Mouse (Mus musculus) c-Kit-positive CD71-positive TER-119-positive erythroid progenitor cells, embryonic 14.5 days (primary cell): Measurements from ENCODE around the gene Cirbp.

ENCODE experiments used
- DNase-seq: peaks from one replicate; pipeline ENCODE4 v3.0.0-alpha.2; 2013; ENCODE audit warnings: low spot score

The Cirbp gene

DNA sequence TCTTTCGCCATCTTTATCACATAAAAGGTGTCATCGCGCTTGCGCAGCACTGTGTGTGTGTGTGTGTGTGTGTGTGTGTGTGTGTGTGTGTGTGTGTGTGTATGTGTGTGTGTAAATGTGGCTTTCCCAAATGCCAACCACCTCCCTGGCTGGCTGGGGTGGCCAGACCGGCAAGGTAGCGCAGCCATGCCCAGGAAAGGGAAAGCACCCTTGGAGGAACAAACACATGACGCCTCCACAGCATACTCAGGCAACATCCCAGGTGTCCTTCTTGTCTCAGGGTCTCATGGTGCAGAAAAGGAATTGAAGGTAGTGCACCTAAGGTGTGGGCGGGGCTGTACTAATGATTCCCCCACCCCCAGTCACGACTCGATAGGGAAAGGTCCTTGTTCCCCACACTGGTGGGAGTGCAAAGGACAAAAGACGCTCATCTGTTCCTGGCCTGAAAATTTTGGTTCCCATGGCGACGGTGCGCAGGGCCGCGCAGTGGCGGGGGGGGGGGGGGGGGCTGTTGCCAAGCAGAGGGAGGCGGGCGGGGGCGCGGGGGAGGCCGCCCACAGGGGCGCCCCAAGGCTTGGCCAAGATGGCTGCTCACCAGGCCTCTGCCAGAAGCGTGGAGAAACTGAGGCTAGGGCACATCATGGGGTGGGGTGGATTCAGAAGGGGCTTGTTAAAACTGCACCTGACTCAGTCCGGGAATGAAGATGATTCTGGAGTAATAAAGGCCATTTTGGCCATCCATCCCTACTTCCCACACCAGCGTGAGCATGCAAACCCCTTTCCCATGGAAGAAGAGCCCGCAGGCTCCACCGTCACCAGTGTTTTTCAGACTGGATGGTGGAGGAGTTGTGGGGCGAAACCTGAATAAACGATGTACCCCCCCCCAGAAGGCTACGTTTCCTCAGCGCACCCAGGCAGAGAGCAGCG, 27.9 kb upstream of the Cirbp start:
- DNase-seq, result no peak

DNA sequence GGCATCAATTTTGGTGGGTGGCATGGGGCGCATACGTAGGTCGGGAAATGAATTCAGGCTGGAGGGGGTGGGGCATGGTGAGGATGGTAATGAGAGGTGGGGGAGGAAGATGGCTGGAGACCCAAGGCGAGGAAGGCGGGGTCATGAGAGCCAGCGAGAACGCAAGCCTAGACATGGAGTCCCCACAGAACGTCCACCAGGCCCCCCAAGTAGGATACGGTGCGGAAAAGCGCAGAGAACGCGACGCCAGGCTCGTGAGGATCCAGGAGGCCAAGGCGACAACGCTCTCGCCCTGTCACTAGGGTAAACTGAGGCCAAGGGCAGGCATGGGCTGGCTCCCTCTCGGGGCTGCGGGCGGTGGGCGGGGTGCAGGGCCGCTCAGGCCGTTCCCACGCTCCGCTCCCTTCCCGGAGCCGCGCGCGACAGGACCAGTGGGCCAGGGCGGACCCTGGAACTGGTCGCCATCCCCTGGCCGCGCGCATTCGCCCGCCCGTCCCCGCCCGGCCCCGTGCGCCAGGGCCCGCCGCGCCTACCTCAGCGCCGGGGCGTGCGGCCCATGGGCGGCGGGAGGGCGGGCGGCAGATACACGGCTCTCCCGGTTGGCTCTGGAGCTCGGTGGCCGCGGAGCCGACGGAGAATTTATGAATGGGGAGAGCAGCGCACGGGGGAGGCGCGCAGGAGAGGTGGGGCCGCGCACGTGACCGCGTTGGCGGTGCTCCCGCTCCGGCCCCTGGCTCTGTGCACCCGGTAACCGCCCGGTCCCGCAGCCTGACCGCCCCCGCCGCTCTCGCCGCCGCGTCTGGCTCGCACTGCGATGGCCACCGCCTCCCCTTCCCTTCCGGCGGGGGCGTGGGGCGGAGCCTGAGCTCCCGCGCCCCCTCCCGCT, 27.0 kb upstream of the Cirbp start, which contains the start of gene Atp5d:
Gene Atp5d (plus strand): TSS at position 80 of the 886 bp plus-strand sequence.
- DNase-seq, result no peak

DNA sequence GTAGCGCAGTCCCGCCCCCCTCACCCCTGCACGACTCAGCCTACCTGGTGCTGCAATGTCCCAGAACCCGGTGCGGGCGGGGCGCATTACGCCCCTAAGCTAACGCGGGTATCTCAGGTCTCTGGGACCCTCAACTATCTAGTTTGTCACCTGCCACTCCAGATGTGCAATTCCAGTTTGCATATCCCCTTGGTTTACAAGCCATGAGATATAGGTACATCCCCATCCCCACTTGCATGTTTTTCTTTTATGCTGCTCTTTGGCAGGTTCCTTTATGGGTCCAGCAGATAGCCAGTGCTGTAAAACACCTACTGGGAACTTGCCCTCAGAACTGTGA, 26.4 kb upstream of the Cirbp start:
- no peak for DNase-seq

DNA sequence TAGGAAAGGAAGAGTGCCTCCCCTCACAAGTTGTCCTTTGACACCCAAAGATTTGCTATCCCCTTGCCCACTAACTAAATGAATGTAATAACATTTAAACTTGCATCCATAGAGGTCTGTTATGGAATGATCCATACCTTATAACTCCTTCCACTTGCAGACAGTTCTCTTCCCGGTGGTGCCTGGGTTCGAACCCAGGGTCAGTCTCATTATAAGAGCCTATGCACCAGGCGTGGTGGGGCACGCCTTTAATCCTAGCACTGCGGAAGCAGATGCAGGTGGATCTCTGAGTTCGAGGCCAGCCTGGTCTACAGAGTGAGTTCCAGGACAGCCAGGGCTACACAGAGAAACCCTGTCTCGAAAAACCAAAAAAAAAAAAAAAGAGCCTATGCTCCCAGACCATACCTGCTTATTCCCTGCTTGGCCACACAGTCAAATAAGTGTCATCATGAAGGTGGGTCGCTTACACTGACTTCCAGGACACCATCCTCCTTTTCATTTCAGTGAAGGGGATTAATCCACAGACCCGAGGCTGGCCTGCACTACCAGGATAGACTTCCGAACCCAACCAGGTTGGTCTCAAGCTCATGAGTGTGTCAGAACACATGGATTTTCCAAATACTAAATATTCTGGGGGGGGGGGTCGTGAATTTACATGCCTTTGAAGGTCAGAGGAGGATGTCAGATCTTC, 25.7 kb upstream of the Cirbp start:
- DNase-seq, result no peak

DNA sequence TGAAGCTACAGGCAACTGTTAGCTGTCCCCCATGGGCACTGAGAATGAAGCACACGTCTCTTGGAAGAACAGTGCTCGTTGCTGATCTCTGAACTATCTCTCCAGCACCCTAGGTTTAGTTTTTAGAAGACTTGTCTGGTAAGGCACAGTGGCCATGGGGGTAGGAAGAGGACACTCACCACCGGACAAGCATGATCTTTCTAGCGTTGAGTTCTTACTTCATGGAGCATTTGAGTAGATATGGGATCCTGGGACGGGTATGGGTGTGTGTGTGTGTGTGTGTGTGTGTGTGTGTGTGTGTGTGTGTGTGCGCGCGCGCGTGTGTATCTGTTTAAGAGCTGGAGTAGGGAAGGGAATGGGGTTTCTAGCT, 25.1 kb upstream of the Cirbp start, which contains the start of gene Cbarp:
Gene Cbarp (minus strand): TSS at position 170 of the 370 bp plus-strand sequence.
- no peak for DNase-seq

DNA sequence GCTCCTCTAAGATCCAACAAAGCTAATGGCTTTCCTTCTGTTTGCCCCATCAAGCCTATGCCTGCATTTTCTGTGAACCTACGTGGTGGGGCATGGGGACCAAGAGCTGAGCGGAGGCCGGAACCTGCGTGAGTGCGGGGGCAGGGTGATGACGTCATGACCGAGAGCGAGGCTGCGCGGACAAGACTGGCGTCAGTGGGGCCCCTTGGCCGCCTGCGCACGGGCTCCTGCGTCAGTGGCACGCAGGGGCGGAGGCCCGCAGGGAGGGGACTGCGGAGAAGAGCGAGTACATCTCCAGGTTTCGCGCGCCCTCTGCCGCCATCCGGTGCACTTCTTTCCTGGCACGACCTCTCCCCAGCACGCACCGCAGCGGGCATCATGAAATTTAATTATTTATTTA, 24.5 kb upstream of the Cirbp start:
- DNase-seq, result peak; percentile 92

DNA sequence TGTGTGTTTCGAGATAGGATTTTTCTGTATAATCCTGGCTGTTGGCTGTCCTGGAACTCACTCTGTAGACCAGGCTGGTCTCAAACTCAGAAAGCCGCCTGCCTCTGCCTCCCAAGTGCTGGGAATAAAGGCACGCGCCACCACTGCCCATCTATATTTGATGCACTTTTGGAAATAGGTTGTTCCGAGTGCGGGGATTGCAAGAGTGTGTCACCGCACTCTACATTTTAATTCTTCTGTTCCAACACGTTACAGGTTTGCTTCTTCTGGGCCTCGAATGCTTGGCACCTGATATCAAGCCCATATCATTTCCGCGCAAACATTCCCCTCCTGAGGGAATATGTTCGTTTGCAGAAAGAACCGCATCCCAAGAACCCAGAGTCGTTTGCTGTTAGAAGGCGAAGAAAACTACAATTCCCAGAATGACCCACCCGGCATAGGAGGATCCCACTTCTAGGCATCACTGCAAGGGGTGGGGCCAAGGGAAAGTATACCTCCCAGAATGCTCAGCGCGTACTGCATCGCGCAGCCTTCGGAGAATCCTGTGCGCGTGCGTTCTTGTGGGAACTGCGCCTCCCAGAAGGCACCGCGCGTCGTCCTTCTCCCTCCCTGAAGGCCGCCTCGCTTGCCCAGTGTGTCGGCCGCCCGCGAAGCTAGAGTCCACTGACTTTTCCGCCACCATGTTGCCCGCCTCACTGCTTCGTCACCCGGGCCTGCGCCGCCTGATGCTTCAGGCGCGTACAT, 23.8 kb upstream of the Cirbp start:
- peak; percentile 98 for DNase-seq

DNA sequence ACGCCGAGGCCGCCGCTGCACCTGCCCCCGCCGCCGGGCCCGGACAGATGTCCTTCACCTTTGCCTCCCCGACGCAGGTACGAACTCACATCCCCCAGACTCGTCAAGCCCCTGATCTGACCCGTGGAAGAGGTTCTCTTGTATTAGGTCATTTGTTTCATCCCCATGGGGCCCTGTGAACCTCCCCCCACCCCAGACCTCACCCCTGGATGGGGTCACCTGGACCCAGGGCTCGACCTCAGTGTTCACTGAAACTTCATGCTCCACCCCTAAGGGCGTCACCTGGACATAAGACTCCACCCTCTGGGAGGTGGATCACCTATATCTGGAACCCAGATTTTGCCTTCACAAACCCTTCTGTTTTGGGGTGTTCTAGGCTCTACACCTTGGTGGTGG, 23.3 kb upstream of the Cirbp start:
- no peak for DNase-seq

DNA sequence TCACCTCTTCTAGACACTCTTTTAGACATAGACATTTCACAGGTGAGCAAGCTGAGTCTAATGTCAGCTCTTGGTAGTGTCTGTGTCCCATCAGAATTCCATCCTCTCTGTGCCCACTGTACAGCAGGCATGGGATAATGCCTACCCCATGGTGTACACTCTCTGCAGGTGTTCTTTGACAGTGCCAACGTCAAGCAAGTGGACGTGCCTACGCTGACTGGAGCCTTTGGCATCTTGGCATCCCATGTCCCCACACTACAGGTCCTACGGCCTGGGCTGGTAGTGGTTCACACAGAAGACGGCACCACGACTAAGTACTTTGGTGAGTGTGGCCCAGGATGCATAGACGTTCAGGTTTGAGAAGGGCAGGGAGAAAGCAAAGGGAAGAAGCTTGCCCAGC, 22.1 kb upstream of the Cirbp start:
- DNase-seq, result no peak

DNA sequence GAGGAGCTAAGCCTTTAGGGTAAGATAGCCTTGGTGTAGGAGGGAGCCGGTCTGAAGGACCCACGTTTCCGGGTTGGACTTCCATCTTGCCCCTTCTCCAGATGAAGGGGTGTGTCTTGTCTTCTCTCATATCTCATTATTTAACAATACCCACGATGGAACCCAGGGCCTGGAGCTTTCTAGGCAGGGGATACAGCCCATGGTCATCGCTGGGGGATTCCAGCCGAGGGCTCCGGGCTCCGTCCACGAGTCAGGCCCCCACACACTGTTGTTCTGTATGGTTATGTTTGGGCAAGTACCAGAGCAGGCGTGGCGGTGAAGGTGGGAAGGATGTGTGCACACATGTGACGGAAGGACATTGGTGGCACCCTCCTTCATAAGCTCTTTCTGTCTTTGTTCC, 21.6 kb upstream of the Cirbp start:
- no peak for DNase-seq

DNA sequence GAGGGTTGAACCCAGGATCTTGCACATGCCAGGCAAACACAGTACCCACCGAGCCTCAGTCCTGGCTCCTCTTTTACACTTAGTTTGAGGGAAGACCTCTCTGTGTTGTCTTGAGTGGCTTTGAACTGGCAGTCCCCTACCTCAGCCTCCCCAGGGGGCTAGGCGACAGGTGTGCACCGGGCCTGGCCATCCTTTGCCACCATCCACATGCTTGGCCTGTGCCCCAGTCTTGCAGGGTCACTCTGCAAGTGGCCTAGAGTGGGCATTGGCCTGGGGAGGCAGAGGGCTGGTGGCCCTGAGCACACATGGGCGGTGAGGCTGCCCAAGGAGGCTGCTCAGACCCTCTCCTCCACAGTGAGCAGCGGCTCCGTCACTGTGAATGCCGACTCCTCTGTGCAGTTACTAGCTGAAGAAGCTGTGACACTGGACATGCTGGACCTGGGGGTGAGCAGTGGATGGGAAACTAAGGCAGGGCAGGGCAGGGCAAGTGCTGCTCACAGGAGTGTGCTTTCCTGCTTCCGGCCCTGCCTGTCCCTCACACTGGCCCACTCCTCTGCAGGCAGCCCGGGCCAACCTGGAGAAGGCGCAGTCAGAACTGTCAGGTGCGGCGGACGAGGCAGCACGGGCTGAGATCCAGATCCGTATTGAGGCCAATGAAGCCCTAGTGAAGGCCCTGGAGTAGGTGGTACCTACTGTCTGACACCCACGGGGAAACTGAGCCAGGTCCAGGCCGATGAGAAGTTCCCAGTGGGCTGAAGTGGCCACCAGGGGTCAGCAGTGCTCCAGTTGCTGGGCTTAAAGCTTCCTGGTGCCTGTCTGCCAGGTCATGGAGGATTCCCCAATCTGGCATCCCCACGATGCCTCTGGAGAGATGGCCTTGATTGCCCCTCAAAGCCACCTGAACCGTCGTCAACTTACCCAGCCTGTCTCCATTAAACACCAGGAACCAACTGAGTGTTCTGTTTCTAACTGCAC, 20.6 kb upstream of the Cirbp start:
- no peak for DNase-seq

DNA sequence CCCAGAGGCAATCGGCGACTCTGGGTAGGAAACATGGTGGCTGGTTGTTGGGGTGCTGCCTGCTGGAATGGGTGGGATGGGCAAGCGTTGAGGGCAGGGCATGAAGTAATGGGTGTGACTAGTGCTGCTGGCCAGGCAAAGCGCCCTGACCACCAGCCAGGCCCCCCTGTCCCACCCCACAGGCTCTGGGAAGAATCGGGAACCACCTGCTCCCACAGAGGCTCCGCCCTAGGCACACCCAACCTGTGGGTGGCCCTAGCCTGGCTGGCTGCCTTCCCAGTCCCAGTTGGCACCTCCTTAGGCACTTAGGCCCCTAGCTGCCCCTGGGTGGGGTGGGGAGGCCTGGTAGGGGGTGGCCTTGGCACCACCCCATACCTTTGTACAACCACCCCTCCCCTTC, 19.9 kb upstream of the Cirbp start:
- no peak for DNase-seq

DNA sequence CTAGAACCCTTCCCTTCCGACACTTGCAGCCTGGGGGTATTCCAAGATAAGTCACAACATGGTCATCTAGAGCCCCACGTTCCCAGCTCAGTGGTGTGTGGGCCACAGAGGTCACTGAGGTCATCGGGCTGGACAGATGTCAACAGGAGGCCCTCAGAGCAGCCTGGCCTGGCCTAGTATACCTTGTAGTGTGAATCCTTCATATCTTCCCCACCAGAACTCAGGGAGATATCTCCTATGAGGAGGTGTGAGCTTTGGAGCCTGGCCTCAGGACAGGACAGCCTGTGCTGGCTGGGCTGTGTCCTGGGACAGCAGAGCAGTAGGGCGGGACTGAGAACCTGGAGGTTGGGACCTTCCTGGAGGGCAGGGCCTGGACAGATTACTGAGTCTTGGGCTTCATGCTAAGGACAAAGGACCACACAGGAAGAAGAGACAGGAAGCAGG, 19.2 kb upstream of the Cirbp start:
- DNase-seq, result no peak

DNA sequence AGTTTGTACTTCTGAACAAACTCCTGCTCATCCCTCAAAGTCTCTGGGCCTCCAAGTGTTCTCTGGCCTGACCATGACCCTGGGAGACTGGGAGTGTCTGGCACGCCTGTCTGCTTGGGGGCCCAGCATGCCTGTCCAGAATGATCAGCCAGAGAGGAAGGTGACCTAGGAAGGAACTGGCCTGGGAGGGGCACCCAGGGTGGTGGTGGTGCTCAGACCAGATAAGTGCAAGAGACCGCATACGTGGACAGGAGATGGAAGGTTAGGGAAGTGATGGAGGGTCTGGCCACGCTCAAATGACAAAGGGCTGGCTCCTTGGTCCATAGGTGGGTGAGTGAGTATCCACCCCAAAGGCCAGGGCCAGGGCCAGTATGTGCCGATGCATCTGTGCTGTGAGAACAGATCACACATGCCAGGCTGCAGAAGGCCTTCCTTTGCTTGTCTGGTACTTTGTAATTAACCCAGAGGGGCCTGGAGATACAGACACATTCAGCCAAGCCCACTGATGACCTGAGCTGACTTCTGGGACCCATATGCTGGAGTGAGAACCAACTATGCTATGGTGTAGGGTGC, 18.6 kb upstream of the Cirbp start:
- DNase-seq, result no peak

DNA sequence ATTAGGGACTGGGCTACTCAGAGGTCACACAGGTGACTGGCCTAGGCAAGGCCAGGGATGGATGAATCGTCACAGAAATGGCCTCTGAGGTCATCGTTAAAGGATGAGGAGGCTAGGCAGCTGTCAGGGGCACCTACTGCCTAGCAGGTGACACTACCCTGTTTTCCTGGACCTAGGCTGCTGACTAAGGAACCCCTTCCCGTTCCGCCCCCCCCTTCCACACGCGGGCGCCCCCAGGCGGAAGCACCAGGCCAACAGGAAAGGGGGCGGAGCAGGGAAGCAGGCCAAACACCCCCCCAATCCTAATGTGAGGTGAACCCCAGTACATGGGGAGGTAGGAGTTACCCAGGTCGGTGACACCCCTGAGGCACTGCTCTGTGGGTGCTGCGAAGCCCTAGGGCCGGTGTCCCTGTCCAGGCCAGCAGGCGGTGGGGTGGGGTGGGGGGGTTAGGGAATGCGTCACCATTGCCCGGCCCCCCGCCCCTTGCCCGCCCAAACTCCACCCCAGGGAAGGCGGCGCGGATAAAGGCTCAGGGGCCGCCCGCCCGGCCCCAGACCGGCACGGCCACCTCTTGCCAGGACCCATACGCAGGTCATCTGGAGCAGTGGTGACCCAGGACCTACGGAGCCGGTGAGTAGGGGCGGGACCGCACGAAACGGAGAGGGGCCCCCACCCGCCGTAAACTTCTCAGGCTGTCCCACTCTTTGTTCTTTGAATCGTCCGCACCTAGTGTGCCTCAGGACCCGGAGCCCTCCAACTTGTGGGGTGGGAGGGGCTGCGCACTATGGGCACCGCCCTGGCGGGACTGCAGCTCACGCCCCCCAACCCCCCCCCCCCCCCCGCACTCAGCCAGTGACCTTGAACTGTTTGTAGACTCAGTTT, 17.8 kb upstream of the Cirbp start, which contains the start of gene Midn:
Gene Midn (plus strand): TSS at position 554 of the 883 bp plus-strand sequence.
- no peak for DNase-seq

DNA sequence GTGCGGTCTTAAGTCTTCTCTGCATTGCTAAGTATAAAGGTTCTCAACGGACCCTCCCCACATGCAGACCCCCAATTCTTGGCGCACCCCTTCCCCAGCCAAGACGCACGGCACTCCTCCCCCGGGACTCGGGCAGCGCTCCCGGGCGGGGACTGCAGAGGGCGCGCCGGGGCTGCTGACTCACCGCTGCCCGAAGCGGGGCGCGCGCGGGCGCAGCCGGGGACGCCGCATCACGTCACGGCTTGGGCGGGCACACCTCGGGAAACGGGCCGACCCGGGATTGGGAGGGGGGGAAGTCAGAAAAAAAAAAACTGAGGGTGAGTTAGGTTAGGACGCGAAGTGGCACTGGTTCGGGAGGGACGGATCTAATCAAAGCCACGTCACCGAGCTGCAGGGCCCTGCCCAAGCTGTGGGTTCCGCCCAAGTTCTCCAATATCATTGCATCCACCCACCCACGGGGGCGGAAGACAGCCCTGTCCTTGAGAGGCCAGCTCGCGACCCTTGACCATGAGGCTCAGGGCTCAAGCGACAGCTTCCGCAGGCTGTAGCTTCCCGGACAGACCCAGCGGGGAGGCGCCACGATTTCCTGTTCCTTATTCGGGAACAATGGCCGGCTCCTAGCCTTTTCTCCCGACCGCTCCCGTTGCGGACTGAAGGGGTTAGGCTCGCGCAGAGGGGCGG, 17.0 kb upstream of the Cirbp start:
- DNase-seq, result peak; percentile 84

DNA sequence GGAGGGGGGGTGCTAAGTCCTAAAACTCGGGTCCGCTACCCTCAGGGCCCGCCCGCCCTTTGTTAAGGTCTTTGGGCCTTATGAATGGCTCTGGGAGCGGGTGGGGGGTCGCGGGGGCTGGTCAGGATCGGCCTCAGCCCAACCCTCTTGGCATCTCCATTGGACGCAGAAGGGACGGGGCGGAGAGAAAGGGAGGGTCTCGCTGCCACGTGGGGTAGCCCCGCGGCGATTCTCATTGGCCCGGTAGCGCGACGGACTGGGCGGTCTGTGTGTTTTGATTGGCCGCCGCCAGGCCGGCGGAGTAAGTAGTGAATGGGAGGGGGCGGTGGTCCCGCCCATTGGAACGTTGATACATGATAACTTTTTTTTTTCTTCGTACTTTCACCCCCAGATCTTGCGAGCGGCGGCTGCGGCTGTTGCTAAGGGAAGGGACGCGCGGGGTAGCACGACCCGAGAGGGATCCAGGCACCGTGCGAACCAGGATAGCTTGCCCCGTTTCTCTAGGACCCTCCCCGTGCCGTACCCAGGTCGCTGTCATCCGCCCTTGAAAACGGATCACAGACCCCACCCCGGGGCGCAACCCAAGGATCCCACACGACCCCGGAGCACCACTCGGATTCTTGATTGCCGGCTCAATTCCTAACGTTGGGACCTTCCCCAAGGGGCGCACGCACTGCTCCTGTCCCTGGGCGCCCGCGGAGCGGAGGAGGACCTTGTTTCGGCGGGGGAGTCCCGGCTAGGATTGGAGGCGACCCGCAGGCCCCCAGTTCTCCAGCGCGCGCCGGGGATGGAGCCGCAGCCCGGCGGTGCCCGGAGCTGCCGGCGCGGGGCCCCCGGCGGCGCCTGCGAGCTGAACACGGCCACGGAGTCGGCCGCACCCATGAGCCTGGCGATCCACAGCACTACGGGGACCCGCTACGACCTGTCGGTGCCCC, 16.2 kb upstream of the Cirbp start:
- peak; percentile 94 for DNase-seq
